Comparison of ENCODE assay signal across 22 mouse cellular contexts in genomic region chr11:30383076-30383475, GRCm38 (mm10).
DNase-seq lines count a peak whose midpoint lies in the region; ATAC-seq and TF ChIP-seq lines count a peak whose summit lies in the region.
"Had no signal": no experiment of that assay in that cellular context is flagged by ENCODE, and none has a peak within 500 bp of the region (broad histone marks: within the 10 kb centered on the region; RNA-seq: fewer than 3 reads in every experiment).

No protein-coding gene starts in this region.

- TF ChIP-seq EP300 in liver, postnatal 0 days (IDR thresholded peaks at IDR 0.05; ENCODE audit: low read depth), result no peak
- no peak for TF ChIP-seq EP300 in lung, postnatal 0 days (IDR thresholded peaks at IDR 0.05)

- H3K4me3 ChIP-seq in liver, postnatal 0 days (ENCODE audit: low read depth, low read length), result no peak overlapping the region
- no peak overlapping the region for H3K4me3 ChIP-seq in lung, postnatal 0 days (ENCODE audit: low read depth, low read length)
- H3K4me3 ChIP-seq: embryonic facial prominence, embryonic 13.5 days; erythroblast, embryonic 14.5 days; forebrain, embryonic 12.5 days; limb, embryonic 12.5 days had no signal

- H3K9me3 ChIP-seq in liver, postnatal 0 days (ENCODE audit: low read length), result no peaks in the 10 kb centered on the region
- no peaks in the 10 kb centered on the region for H3K9me3 ChIP-seq in lung, postnatal 0 days (ENCODE audit: low read length)
- H3K9me3 ChIP-seq: embryonic facial prominence, embryonic 13.5 days; forebrain, embryonic 12.5 days had no signal

- ATAC-seq in liver, postnatal 0 days, result no peak
- ATAC-seq in lung, postnatal 0 days, result no peak
- ATAC-seq: Patski had no signal

- H3K9ac ChIP-seq in liver, postnatal 0 days (replicated peaks), result no peak overlapping the region
- H3K9ac ChIP-seq in lung, postnatal 0 days (replicated peaks; ENCODE audit: low read depth), result no peak overlapping the region
- H3K9ac ChIP-seq: embryonic facial prominence, embryonic 13.5 days; forebrain, embryonic 12.5 days; limb, embryonic 12.5 days had no signal

- H3K27ac ChIP-seq in liver, postnatal 0 days (ENCODE audit: low read depth), result no peak overlapping the region
- no peak overlapping the region for H3K27ac ChIP-seq in lung, postnatal 0 days (ENCODE audit: low read length)
- H3K27ac ChIP-seq: embryonic facial prominence, embryonic 13.5 days; forebrain, embryonic 12.5 days; limb, embryonic 12.5 days had no signal

- H3K36me3 ChIP-seq in liver, postnatal 0 days (replicated peaks; ENCODE audit: insufficient read depth, low read length), result no peaks in the 10 kb centered on the region
- H3K36me3 ChIP-seq in lung, postnatal 0 days (ENCODE audit: insufficient read depth, low read length), result no peaks in the 10 kb centered on the region
- H3K36me3 ChIP-seq: embryonic facial prominence, embryonic 13.5 days; forebrain, embryonic 12.5 days; limb, embryonic 12.5 days had no signal

- H3K27me3 ChIP-seq in liver, postnatal 0 days (ENCODE audit: insufficient read depth, low read length), result no peaks in the 10 kb centered on the region
- no peaks in the 10 kb centered on the region for H3K27me3 ChIP-seq in lung, postnatal 0 days (replicated peaks; ENCODE audit: insufficient read depth, low read length)
- H3K27me3 ChIP-seq: embryonic facial prominence, embryonic 13.5 days; forebrain, embryonic 12.5 days; limb, embryonic 12.5 days; Patski had no signal

- H3K4me2 ChIP-seq in liver, postnatal 0 days (ENCODE audit: low read depth, low read length), result no peak overlapping the region
- no peak overlapping the region for H3K4me2 ChIP-seq in lung, postnatal 0 days (replicated peaks; ENCODE audit: low read depth, low read length)
- H3K4me2 ChIP-seq: embryonic facial prominence, embryonic 13.5 days; forebrain, embryonic 12.5 days; limb, embryonic 12.5 days; liver, embryonic 11.5 days; midbrain, embryonic 11.5 days had no signal

- TF ChIP-seq CTCF in liver, postnatal 0 days (IDR thresholded peaks at IDR 0.05; ENCODE audit: low read depth), result no peak
- TF ChIP-seq CTCF in lung, postnatal 0 days (IDR thresholded peaks at IDR 0.05), result no peak

- DNase-seq in 416B (ENCODE audit: low read depth) (peak; percentile 8), MN1 (ENCODE audit: low spot score) (peak; percentile 58)
- DNase-seq in cerebellum, adult 18-20 months, result peak; percentile 58 to 73
- peak; percentile 77 to 80 for DNase-seq in cerebellum, postnatal 14 days
- DNase-seq in embryo, embryonic 9.5 days (ENCODE audit: extremely low spot score), result no peak
- no peak for DNase-seq in liver, postnatal 0 days
- DNase-seq in lung, postnatal 0 days (ENCODE audit: low spot score), result no peak
- DNase-seq: adrenal gland, adult 2 months; gastrocnemius, postnatal 25 days; kidney, adult 11 months; kidney, postnatal 4 days; lung, adult 18-20 months; lung, postnatal 14 days; right cerebral cortex, postnatal 4 days; thymus, postnatal 36 days had no signal

- H3K4me1 ChIP-seq in liver, postnatal 0 days (ENCODE audit: insufficient read depth), result no peaks in the 10 kb centered on the region
- no peaks in the 10 kb centered on the region for H3K4me1 ChIP-seq in lung, postnatal 0 days (ENCODE audit: insufficient read depth, low read depth, low read length)
- H3K4me1 ChIP-seq: embryonic facial prominence, embryonic 13.5 days; forebrain, embryonic 12.5 days; limb, embryonic 12.5 days had no signal

Comparison
In these comparisons a context has a peak if more than half of its experiments do, and no peak if none do; other contexts are left out.
1. DNase-seq: peak in 416B (single experiment), MN1 (single experiment), cerebellum, adult 18-20 months (2 of 2) and cerebellum, postnatal 14 days (2 of 2); none in embryo, embryonic 9.5 days (single experiment), liver, postnatal 0 days (single experiment) and lung, postnatal 0 days (single experiment).